In genomic region chrX:167523151-167523550, GRCm38 (mm10) we compare ENCODE assay signal across 7 mouse cellular contexts.
"Had no signal": no experiment of that assay in that cellular context is flagged by ENCODE, and none has a peak within 500 bp of the region (broad histone marks: within the 10 kb centered on the region; RNA-seq: fewer than 3 reads in every experiment).

No protein-coding gene starts in this region.

- ATAC-seq: intestine, postnatal 0 days; lung, postnatal 0 days; midbrain, embryonic 15.5 days had no signal

- DNase-seq: kidney, adult 8-10 months; kidney, postnatal 25 days; lung, adult 2 months; lung, postnatal 36 days had no signal
